Mouse (Mus musculus) G1E (cell line): ENCODE results near the gene Epha2.

Experiments
- CTCF ChIP-seq: IDR thresholded peaks from 2 replicates; pipeline ENCODE4 v1.5.1; 2012; ENCODE audit warnings: low read depth, low read length, inconsistent platforms, mixed read lengths
- GATA1 ChIP-seq: IDR thresholded peaks from 2 replicates; pipeline ENCODE4 v1.6.1; 2012; ENCODE audit warnings: borderline replicate concordance, low read length, inconsistent platforms, mixed read lengths
- GATA2 ChIP-seq: IDR thresholded peaks from 2 replicates; pipeline ENCODE4 v1.6.1; 2012; ENCODE audit warnings: low read depth, low read length, inconsistent platforms, borderline replicate concordance
- POLR2AphosphoS5 ChIP-seq: IDR thresholded peaks from 2 replicates; pipeline ENCODE4 v1.6.1; 2012; ENCODE audit warnings: low read depth, low read length, inconsistent platforms; ENCODE audit not compliant: insufficient replicate concordance
- TAL1 ChIP-seq: conservative IDR thresholded peaks from 2 replicates; pipeline ENCODE4 v1.6.1; 2012; ENCODE audit warnings: low read depth, low read length, inconsistent platforms, mixed read lengths

GRCm38 (mm10) chr4:141303402-141304222 lies 2.6 kb downstream of the Epha2 start:
- no peak for TF ChIP-seq TAL1
- TF ChIP-seq CTCF, result no peak
- TF ChIP-seq GATA1, result no peak
- no peak for TF ChIP-seq POLR2AphosphoS5
- no peak for TF ChIP-seq GATA2
